Mouse (Mus musculus): ENCODE results near the gene Irgq. TPM values are rescaled to one million over a fixed set of nuclear protein-coding genes. Genes with fewer than 3 reads are reported as not detected.

Gene Irgq
- polyA plus RNA-seq, 1 experiment from 2014 or later, result 8.9 TPM

DNA sequence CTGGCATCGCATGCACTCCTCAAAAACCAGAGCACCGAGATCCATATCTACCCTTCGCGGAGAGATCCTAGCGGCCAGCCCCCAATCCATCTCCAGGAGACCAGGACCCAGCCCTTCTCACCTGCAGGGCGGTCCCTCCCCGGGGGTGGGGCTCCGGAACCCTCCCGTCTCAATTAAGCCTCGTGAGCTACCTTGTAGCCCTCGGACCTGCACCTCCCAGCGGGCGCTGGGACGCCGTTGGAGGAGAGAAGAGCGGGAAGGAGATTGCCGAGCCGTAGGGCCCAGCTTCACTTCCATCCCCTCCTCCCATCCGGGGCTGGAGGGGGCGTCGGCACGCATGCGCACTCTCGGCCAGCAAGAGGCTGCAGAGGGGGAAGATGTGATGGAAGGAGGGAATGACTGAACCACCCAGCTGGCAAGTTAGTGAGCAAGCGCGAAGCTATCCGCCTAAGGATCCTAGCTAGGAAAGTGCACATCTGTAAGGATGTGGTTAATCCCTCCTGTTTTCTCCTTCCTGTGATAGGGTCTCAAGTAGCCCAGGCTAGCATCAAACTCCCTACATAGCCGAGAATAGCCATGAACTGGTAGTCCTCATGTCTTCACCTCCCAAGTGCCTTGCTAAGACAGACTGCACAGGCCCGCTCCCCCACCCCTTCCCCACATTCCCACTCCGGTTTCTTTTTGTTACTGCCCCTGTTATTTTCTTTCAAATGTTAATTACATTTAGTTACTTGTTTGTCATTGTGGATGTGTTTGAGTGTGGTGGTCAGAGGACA lies 57.0 kb downstream of the Irgq start, which contains the start of the genes Ethe1 and Zfp575:
TSS of gene Ethe1 (plus strand) at position 214 of the 776 bp plus-strand sequence.
TSS of gene Zfp575 (minus strand) at position 312 of the 776 bp plus-strand sequence.
- Histone ChIP-seq H3K36me3 (replicated peaks) (no peaks in the 10 kb centered on the region), H3K27ac (replicated peaks) (peak within 1 kb of the TSS; percentile 79), H3K4me1 (peaks cover 17% of the 10 kb centered on the region), H3K27me3 (replicated peaks; ENCODE audit: low read depth, poor library complexity, severe bottlenecking) (peaks cover 45% of the 10 kb centered on the region), H3K4me3 (peak within 1 kb of the TSS; percentile 64), H3K9me3 (peaks cover 12% of the 10 kb centered on the region)
- WGBS, result 7% methylated on average over 30 of the region's 30 CpGs
- DNase-seq (ENCODE audit: low spot score), result peak; percentile 89

Other genes with a start within 250 kb of the Irgq start
- 46.4 and 47.7 TPM in 2 replicates for gene Zfp61, start 229.5 kb upstream of the Irgq start, polyA plus RNA-seq (2016; fragmentation: Nextera tagmentation; extraction: Ambion mirVana)
- 13.8 and 13.9 TPM in 2 replicates for gene Zfp94, start 214.0 kb upstream of the Irgq start, polyA plus RNA-seq (2016; fragmentation: Nextera tagmentation; extraction: Ambion mirVana)
- 0.17 TPM in 1 of 2 replicates, not detected in the other for gene Tescl, start 196.8 kb upstream of the Irgq start, polyA plus RNA-seq (2016; fragmentation: Nextera tagmentation; extraction: Ambion mirVana)
- gene Lypd5, start 181.5 kb upstream of the Irgq start, polyA plus RNA-seq (2016; fragmentation: Nextera tagmentation; extraction: Ambion mirVana), result not detected in 2 replicates
- gene Kcnn4, start 160.4 kb upstream of the Irgq start, polyA plus RNA-seq (2016; fragmentation: Nextera tagmentation; extraction: Ambion mirVana), result 3.0 and 3.5 TPM in 2 replicates
- 25.8 and 26.3 TPM in 2 replicates for gene Smg9, start 131.1 kb upstream of the Irgq start, polyA plus RNA-seq (2016; fragmentation: Nextera tagmentation; extraction: Ambion mirVana)
- gene Irgc1, start 78.4 kb upstream of the Irgq start, polyA plus RNA-seq (2016; fragmentation: Nextera tagmentation; extraction: Ambion mirVana), result not detected in 2 replicates
- 1.7 TPM in 2 replicates for gene Plaur, start 68.2 kb upstream of the Irgq start, polyA plus RNA-seq (2016; fragmentation: Nextera tagmentation; extraction: Ambion mirVana)
- 5.0 and 5.7 TPM in 2 replicates for gene Cadm4, start 48.7 kb upstream of the Irgq start, polyA plus RNA-seq (2016; fragmentation: Nextera tagmentation; extraction: Ambion mirVana)
- 100.0 and 110 TPM in 2 replicates for gene Zfp428, start 23.7 kb upstream of the Irgq start, polyA plus RNA-seq (2016; fragmentation: Nextera tagmentation; extraction: Ambion mirVana)
- gene AC161166.1, start 18.2 kb upstream of the Irgq start, polyA plus RNA-seq (2016; fragmentation: Nextera tagmentation; extraction: Ambion mirVana), result 1.2 TPM in 2 replicates
- not detected in 2 replicates for gene Pinlyp, start 15.4 kb downstream of the Irgq start, polyA plus RNA-seq (2016; fragmentation: Nextera tagmentation; extraction: Ambion mirVana)
- gene Xrcc1, start 15.6 kb downstream of the Irgq start, polyA plus RNA-seq (2016; fragmentation: Nextera tagmentation; extraction: Ambion mirVana), result 169 TPM in 2 replicates
- 26.3 and 27.3 TPM in 2 replicates for gene Ethe1, start 56.9 kb downstream of the Irgq start, polyA plus RNA-seq (2016; fragmentation: Nextera tagmentation; extraction: Ambion mirVana)
- 2.0 and 2.1 TPM in 2 replicates for gene Zfp575, start 57.0 kb downstream of the Irgq start, polyA plus RNA-seq (2016; fragmentation: Nextera tagmentation; extraction: Ambion mirVana)
- gene Phldb3, start 80.1 kb downstream of the Irgq start, polyA plus RNA-seq (2016; fragmentation: Nextera tagmentation; extraction: Ambion mirVana), result 0.10 TPM in 1 of 2 replicates, not detected in the other
- 1.1 and 1.5 TPM in 2 replicates for gene Lypd3, start 105.9 kb downstream of the Irgq start, polyA plus RNA-seq (2016; fragmentation: Nextera tagmentation; extraction: Ambion mirVana)
- not detected in 2 replicates for gene Tex101, start 146.0 kb downstream of the Irgq start, polyA plus RNA-seq (2016; fragmentation: Nextera tagmentation; extraction: Ambion mirVana)
- gene BC049730, start 178.6 kb downstream of the Irgq start, polyA plus RNA-seq (2016; fragmentation: Nextera tagmentation; extraction: Ambion mirVana), result not detected in 2 replicates
- not detected in 2 replicates for gene Gm4763, start 196.2 kb downstream of the Irgq start, polyA plus RNA-seq (2016; fragmentation: Nextera tagmentation; extraction: Ambion mirVana)
- gene Cd177, start 229.6 kb downstream of the Irgq start, polyA plus RNA-seq (2016; fragmentation: Nextera tagmentation; extraction: Ambion mirVana), result 0.06 TPM in 1 of 2 replicates, not detected in the other
- 0.14 TPM in 1 of 2 replicates, not detected in the other for gene Ceacam10, start 246.5 kb downstream of the Irgq start, polyA plus RNA-seq (2016; fragmentation: Nextera tagmentation; extraction: Ambion mirVana)

Measured in embryonic facial prominence, embryonic 10.5 days (tissue).